Mouse (Mus musculus): ENCODE data around the gene Sh3rf1. TPM values are rescaled to one million over a fixed set of nuclear protein-coding genes. Genes with fewer than 3 reads are reported as not detected.

The Sh3rf1 gene
- polyA plus RNA-seq, 1 experiment from 2014 or later, result 5.3 TPM

GRCm38 (mm10) chr8:61200254-61200887, 23.3 kb upstream of the Sh3rf1 start:
- H3K27ac ChIP-seq (replicated peaks), result no peak overlapping the region
- peaks cover 6% of the 10 kb centered on the region; the same call in 1 of the 2 replicates for H3K4me1 ChIP-seq
- H3K4me3 ChIP-seq, result no peak overlapping the region
- WGBS, result 24% methylated on average over 6 of the region's 6 CpGs
- ATAC-seq (ENCODE audit: extremely low read depth, insufficient number of reproducible peaks, low FRiP score, low TSS enrichment), result no peak
- no peaks in the 10 kb centered on the region for H3K27me3 ChIP-seq (replicated peaks)
- no peaks in the 10 kb centered on the region for H3K36me3 ChIP-seq
- peaks cover 10% of the 10 kb centered on the region; the same call in 1 of the 2 replicates for H3K9me3 ChIP-seq
- H3K9ac ChIP-seq, result no peak overlapping the region
- H3K4me2 ChIP-seq, result no peak overlapping the region

- Histone ChIP-seq H3K4me2 (no peak overlapping the region), H3K9ac (no peak overlapping the region), H3K4me3 (no peak overlapping the region), H3K9me3 (peaks cover 7% of the 10 kb centered on the region; the same call in 1 of the 2 replicates), H3K36me3 (no peaks in the 10 kb centered on the region), H3K27ac (replicated peaks) (no peak overlapping the region), H3K4me1 (peaks cover 6% of the 10 kb centered on the region; the same call in 1 of the 2 replicates), H3K27me3 (replicated peaks) (no peaks in the 10 kb centered on the region)
- 69% methylated on average over 5 of the region's 5 CpGs for WGBS
- no peak for ATAC-seq (ENCODE audit: extremely low read depth, insufficient number of reproducible peaks, low FRiP score, low TSS enrichment)
These were observed 20.4 kb upstream of the Sh3rf1 start for GRCm38 (mm10) chr8:61203035-61203826.

GRCm38 (mm10) chr8:61206876-61207275, 16.8 kb upstream of the Sh3rf1 start:
- H3K27ac ChIP-seq (replicated peaks), result no peak overlapping the region
- no peaks in the 10 kb centered on the region for H3K4me1 ChIP-seq
- no peaks in the 10 kb centered on the region for H3K9me3 ChIP-seq
- 28% methylated on average over 2 of the region's 2 CpGs for WGBS
- no peaks in the 10 kb centered on the region for H3K36me3 ChIP-seq
- ATAC-seq (ENCODE audit: extremely low read depth, insufficient number of reproducible peaks, low FRiP score, low TSS enrichment), result no peak
- 0 out of 2 replicates have a peak, but pooled peaks cover 5% of the 10 kb centered on the region for H3K27me3 ChIP-seq (replicated peaks)
- no peak overlapping the region for H3K4me2 ChIP-seq
- no peak overlapping the region for H3K9ac ChIP-seq
- no peak overlapping the region for H3K4me3 ChIP-seq

GRCm38 (mm10) chr8:61207636-61208035, 16.0 kb upstream of the Sh3rf1 start:
- WGBS, result 83% methylated on average over 4 of the region's 4 CpGs
- no peaks in the 10 kb centered on the region for H3K9me3 ChIP-seq
- no peak overlapping the region for H3K9ac ChIP-seq
- no peak overlapping the region for H3K27ac ChIP-seq (replicated peaks)
- no peaks in the 10 kb centered on the region for H3K4me1 ChIP-seq
- H3K4me2 ChIP-seq, result no peak overlapping the region
- 0 out of 2 replicates have a peak, but pooled peaks cover 5% of the 10 kb centered on the region for H3K27me3 ChIP-seq (replicated peaks)
- ATAC-seq (ENCODE audit: extremely low read depth, insufficient number of reproducible peaks, low FRiP score, low TSS enrichment), result no peak
- no peaks in the 10 kb centered on the region for H3K36me3 ChIP-seq
- H3K4me3 ChIP-seq, result no peak overlapping the region

GRCm38 (mm10) chr8:61208719-61209118, 15.0 kb upstream of the Sh3rf1 start:
- Histone ChIP-seq H3K4me1 (no peaks in the 10 kb centered on the region), H3K27ac (replicated peaks) (no peak overlapping the region), H3K27me3 (replicated peaks) (0 out of 2 replicates have a peak, but pooled peaks cover 5% of the 10 kb centered on the region), H3K9ac (no peak overlapping the region), H3K9me3 (no peaks in the 10 kb centered on the region), H3K36me3 (no peaks in the 10 kb centered on the region), H3K4me2 (no peak overlapping the region), H3K4me3 (no peak overlapping the region)
- ATAC-seq (ENCODE audit: extremely low read depth, insufficient number of reproducible peaks, low FRiP score, low TSS enrichment), result no peak
- WGBS, result 70% methylated on average over 9 of the region's 9 CpGs

GRCm38 (mm10) chr8:61210836-61211235, 12.8 kb upstream of the Sh3rf1 start:
- H3K9me3 ChIP-seq, result no peaks in the 10 kb centered on the region
- 78% methylated on average over 8 of the region's 8 CpGs for WGBS
- ATAC-seq (ENCODE audit: extremely low read depth, insufficient number of reproducible peaks, low FRiP score, low TSS enrichment), result no peak
- H3K4me2 ChIP-seq, result no peak overlapping the region
- 0 out of 2 replicates have a peak, but pooled peaks cover 5% of the 10 kb centered on the region for H3K27me3 ChIP-seq (replicated peaks)
- no peaks in the 10 kb centered on the region for H3K36me3 ChIP-seq
- H3K4me1 ChIP-seq, result no peaks in the 10 kb centered on the region
- no peak overlapping the region for H3K4me3 ChIP-seq
- no peak overlapping the region for H3K9ac ChIP-seq
- H3K27ac ChIP-seq (replicated peaks), result no peak overlapping the region

- Histone ChIP-seq H3K27me3 (replicated peaks) (0 out of 2 replicates have a peak, but pooled peaks cover 9% of the 10 kb centered on the region), H3K27ac (replicated peaks) (no peak overlapping the region), H3K4me2 (no peak overlapping the region), H3K36me3 (no peaks in the 10 kb centered on the region), H3K9me3 (no peaks in the 10 kb centered on the region), H3K4me3 (no peak overlapping the region), H3K4me1 (peaks cover 10% of the 10 kb centered on the region), H3K9ac (no peak overlapping the region)
- WGBS, result 72% methylated on average over 5 of the region's 5 CpGs
- ATAC-seq (ENCODE audit: extremely low read depth, insufficient number of reproducible peaks, low FRiP score, low TSS enrichment), result no peak
These were observed 8.4 kb upstream of the Sh3rf1 start for GRCm38 (mm10) chr8:61215081-61215819.

GRCm38 (mm10) chr8:61217017-61217416, 6.7 kb upstream of the Sh3rf1 start:
- H3K4me3 ChIP-seq, result no peak overlapping the region
- 48% methylated on average over 3 of the region's 3 CpGs for WGBS
- no peaks in the 10 kb centered on the region for H3K9me3 ChIP-seq
- H3K9ac ChIP-seq, result no peak overlapping the region
- H3K4me1 ChIP-seq, result peaks cover 10% of the 10 kb centered on the region
- no peaks in the 10 kb centered on the region for H3K36me3 ChIP-seq
- no peak for ATAC-seq (ENCODE audit: extremely low read depth, insufficient number of reproducible peaks, low FRiP score, low TSS enrichment)
- H3K4me2 ChIP-seq, result peak overlapping the region; percentile 34; the same call in 1 of the 2 replicates
- H3K27me3 ChIP-seq (replicated peaks), result peaks cover 17% of the 10 kb centered on the region
- peak overlapping the region; percentile 59 for H3K27ac ChIP-seq (replicated peaks)

- Histone ChIP-seq H3K4me3 (no peak overlapping the region), H3K36me3 (no peaks in the 10 kb centered on the region), H3K4me2 (peak overlapping the region; percentile 34; the same call in 1 of the 2 replicates), H3K4me1 (peaks cover 10% of the 10 kb centered on the region), H3K27me3 (replicated peaks) (peaks cover 19% of the 10 kb centered on the region), H3K27ac (replicated peaks) (peak overlapping the region; percentile 59), H3K9me3 (no peaks in the 10 kb centered on the region), H3K9ac (no peak overlapping the region)
- 51% methylated on average over 8 of the region's 8 CpGs for WGBS
- ATAC-seq (ENCODE audit: extremely low read depth, insufficient number of reproducible peaks, low FRiP score, low TSS enrichment), result no peak
These were observed 6.2 kb upstream of the Sh3rf1 start for GRCm38 (mm10) chr8:61217426-61217825.

- H3K27ac ChIP-seq (replicated peaks), result no peak overlapping the region
- WGBS, result 93% methylated on average over 2 of the region's 2 CpGs
- H3K9ac ChIP-seq, result no peak overlapping the region
- no peaks in the 10 kb centered on the region for H3K36me3 ChIP-seq
- no peaks in the 10 kb centered on the region for H3K9me3 ChIP-seq
- no peak overlapping the region for H3K4me3 ChIP-seq
- H3K27me3 ChIP-seq (replicated peaks), result peaks cover 19% of the 10 kb centered on the region
- H3K4me1 ChIP-seq, result peaks cover 13% of the 10 kb centered on the region
- H3K4me2 ChIP-seq, result no peak overlapping the region
- no peak for ATAC-seq (ENCODE audit: extremely low read depth, insufficient number of reproducible peaks, low FRiP score, low TSS enrichment)
These were observed 5.2 kb upstream of the Sh3rf1 start for GRCm38 (mm10) chr8:61218439-61218838.

GRCm38 (mm10) chr8:61223283-61223682, 389 bp upstream of the Sh3rf1 start:
- no peak for ATAC-seq (ENCODE audit: extremely low read depth, insufficient number of reproducible peaks, low FRiP score, low TSS enrichment)
- WGBS, result 15% methylated on average over 5 of the region's 5 CpGs
- H3K27ac ChIP-seq (replicated peaks), result peak overlapping the region; percentile 78; the same call in 1 of the 2 replicates

More at GRCm38 (mm10) chr8:61223283-61223682, 389 bp upstream of the Sh3rf1 start:
- peaks cover 2% of the 10 kb centered on the region; the same call in 1 of the 2 replicates for H3K36me3 ChIP-seq
- peak overlapping the region; percentile 86 for H3K9ac ChIP-seq
- no peaks in the 10 kb centered on the region for H3K9me3 ChIP-seq
- peak overlapping the region; percentile 84 for H3K4me3 ChIP-seq
- peak overlapping the region; percentile 80 for H3K4me2 ChIP-seq
- H3K27me3 ChIP-seq (replicated peaks), result peaks cover 28% of the 10 kb centered on the region
- H3K4me1 ChIP-seq, result peaks cover 34% of the 10 kb centered on the region
